Mouse (Mus musculus) CH12.LX (cell line): ENCODE results near the gene Dpagt1.

Experiments used
- CTCF ChIP-seq, 2 experiments: IDR thresholded peaks in 1 of 2; conservative IDR thresholded peaks in 1 of 2; 2 replicates each; pipeline ENCODE4 v1.5.1; 2011 to 2012; ENCODE audit warnings: low read depth in 2 of 2, low read length in 2 of 2, improper control_type of control experiment in 1 of 2, inconsistent platforms in 1 of 2, mild to moderate bottlenecking in 1 of 2, moderate library complexity in 1 of 2
- POLR2A ChIP-seq: IDR thresholded peaks from 2 replicates; pipeline ENCODE4 v1.6.1; 2011; ENCODE audit warnings: low read depth, mild to moderate bottlenecking, improper control_type of control experiment, low read length
- TCF12 ChIP-seq: IDR thresholded peaks from 2 replicates; pipeline ENCODE4 v1.6.1; 2014; ENCODE audit warnings: low read depth, mild to moderate bottlenecking, inconsistent platforms, low read length, improper control_type of control experiment

GRCm38 (mm10) chr9:44341487-44341886 lies 15.7 kb downstream of the Dpagt1 start:
- TF ChIP-seq POLR2A (no peak), CTCF (conservative IDR thresholded peaks at IDR 0.05 in 1 of 2, IDR thresholded peaks at IDR 0.05 in 1 of 2; ENCODE audit: low read depth in 2 of 2, low read length in 2 of 2) (no peak), TCF12 (no peak)
